Mouse (Mus musculus): ENCODE data around the gene Shisal1. TPM values are rescaled to one million over a fixed set of nuclear protein-coding genes. Genes with fewer than 3 reads are reported as not detected.

The Shisal1 gene
- total RNA-seq, 2 experiments from 2014 or later, result not detected

GRCm38 (mm10) chr15:84430482-84430881 lies 16.4 kb downstream of the Shisal1 start:
- peak; percentile 75 for ATAC-seq (replicated peaks; ENCODE audit: low FRiP score, poor library complexity, severe bottlenecking)

GRCm38 (mm10) chr15:84427624-84428023 lies 19.3 kb downstream of the Shisal1 start:
- ATAC-seq (replicated peaks; ENCODE audit: low FRiP score, poor library complexity, severe bottlenecking), result no peak

- ATAC-seq (replicated peaks; ENCODE audit: low FRiP score, poor library complexity, severe bottlenecking), result no peak
Measured at GRCm38 (mm10) chr15:84425733-84426132, 21.2 kb downstream of the Shisal1 start.

GRCm38 (mm10) chr15:84423781-84424180 lies 23.1 kb downstream of the Shisal1 start:
- ATAC-seq (replicated peaks; ENCODE audit: low FRiP score, poor library complexity, severe bottlenecking), result no peak

- no peak for ATAC-seq (replicated peaks; ENCODE audit: low FRiP score, poor library complexity, severe bottlenecking)
Measured at GRCm38 (mm10) chr15:84418266-84418610, 28.7 kb downstream of the Shisal1 start.

DNA sequence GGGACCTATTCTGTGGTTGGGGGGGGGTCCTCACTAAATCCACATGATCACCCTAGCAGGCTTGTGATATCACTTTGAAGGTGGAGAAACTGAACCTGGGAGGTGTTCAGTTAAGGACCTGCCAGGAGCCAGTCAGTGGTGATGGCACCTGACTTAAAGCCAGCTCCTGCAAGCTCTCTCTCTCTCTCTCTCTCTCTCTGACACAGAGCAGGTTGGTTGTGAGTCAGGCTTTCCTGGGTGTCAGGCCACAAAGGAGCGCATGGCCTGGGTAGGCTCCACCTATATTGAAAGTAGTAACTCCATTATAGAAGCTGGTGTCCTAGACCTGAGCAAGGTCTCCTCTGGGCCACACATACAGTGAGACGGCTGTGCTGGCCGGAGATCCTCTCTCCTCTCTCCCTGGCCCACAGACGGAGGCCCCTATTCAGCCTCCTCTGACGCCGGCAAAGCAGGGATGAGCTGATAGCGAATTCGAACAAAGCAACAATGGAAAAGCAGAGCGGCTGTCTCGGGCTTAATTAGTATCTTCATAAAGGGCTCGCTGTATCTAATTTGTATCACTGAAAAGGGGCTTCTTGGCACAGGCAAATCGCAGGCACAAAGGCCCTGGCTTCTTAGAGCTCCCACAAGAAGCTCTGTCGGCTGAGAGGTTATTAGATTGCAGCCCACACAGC lies 29.2 kb downstream of the Shisal1 start:
- ATAC-seq (replicated peaks; ENCODE audit: low FRiP score, poor library complexity, severe bottlenecking), result no peak

DNA sequence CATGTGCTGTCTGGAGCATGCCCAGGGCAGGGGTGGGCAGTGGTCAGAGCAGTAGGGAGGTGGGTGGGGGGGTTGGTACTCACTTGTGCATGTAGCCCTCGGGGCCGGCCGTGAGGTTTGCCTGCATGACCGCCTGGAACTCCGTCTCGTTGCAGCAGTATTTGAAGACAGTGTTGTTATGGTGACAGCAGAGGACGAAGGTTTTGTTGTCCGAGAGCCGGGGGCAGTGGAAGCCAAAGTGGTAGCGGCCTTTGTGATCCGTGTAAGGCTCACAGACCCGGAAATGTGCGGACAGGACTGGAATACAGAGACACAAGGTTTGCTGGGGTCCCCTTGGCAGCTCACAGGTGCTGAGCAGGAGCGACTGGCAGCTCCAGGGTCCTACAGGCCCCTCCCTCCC lies 29.9 kb downstream of the Shisal1 start:
- ATAC-seq (replicated peaks; ENCODE audit: low FRiP score, poor library complexity, severe bottlenecking), result no peak

DNA sequence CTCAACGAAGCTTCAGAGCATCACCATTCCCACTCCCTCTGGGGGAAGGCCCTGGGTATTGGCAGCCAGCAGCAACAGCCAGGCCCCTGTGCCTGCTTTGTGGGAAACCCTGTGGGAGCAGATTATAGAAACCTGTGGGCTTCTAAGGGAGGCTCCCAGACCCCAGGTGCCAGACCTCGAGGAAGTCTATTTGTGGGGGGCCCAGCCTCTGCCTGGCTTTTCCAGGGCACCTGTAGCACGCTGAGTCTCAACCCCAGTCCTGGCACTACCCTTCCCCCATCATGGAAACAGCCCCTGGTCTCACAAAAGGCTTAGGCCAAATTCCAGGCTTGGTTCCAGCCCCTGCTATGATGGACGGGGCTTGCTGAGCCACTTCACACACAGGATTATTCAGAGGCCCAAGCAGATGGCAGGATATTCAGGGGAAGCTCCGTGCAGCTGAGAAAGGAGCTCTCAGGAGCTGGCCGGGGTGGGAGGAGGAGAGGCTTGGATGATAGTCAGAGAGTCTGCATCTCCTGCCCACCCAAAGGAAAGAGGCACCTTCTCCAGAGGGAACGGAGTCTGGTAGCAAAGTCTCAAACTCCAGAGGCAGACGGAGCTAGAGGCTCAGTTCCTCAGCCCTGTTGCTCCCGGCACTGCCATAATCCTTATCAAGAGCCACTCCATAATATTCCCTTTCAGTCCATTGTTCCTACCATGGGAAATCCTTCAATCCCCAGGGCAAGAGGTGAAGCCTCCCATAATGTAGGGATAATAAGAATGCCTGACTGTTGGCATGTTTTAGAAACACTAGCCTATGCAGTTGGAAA lies 32.7 kb downstream of the Shisal1 start:
- ATAC-seq (replicated peaks; ENCODE audit: low FRiP score, poor library complexity, severe bottlenecking), result no peak

DNA sequence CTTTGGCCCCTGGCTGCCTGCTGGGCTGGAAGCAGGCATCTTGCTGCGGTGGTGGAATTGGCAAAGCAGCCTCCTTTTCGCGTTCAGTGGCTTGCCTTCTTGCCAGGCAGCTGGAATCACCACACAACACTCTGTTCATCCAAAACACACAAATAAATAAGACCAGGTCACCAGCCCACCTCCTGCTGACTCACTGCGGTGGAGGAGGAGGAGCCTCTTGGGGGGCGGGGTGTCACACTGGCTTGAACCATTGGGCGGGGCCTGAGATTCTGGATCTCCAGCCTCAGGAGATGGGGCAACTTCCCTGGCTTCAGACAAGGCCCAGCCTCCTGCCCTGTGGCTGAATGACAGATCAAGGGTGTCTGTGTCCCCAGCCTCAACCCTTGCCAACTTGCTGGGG lies 34.5 kb downstream of the Shisal1 start:
- ATAC-seq (replicated peaks; ENCODE audit: low FRiP score, poor library complexity, severe bottlenecking), result peak; percentile 89

DNA sequence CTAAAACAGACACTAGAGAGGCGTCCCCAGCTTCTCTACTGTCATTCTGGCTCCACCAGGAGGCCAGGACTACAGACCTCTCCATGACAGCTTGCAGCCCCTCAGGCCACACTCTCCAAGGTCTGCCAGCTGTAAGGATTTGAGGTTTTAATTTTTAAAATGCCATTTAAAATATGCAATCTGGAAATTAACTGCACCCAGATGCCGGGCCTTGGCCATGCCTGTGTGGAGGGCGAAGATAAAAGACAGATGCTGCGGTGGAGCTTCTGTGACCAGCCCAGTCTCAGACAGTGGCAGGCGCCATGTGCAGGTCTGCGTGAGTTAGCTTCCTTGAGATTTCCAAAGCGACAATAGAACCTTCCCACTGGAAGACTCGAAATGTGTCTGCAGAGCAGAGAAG lies 36.8 kb downstream of the Shisal1 start:
- no peak for ATAC-seq (replicated peaks; ENCODE audit: low FRiP score, poor library complexity, severe bottlenecking)

- ATAC-seq (replicated peaks; ENCODE audit: low FRiP score, poor library complexity, severe bottlenecking), result no peak
Measured at GRCm38 (mm10) chr15:84408576-84408975, 38.3 kb downstream of the Shisal1 start.

- ATAC-seq (replicated peaks; ENCODE audit: low FRiP score, poor library complexity, severe bottlenecking), result no peak
Measured at GRCm38 (mm10) chr15:84405759-84406158, 41.1 kb downstream of the Shisal1 start.

- no peak for ATAC-seq (replicated peaks; ENCODE audit: low FRiP score, poor library complexity, severe bottlenecking)
Measured at GRCm38 (mm10) chr15:84403454-84404113, 43.3 kb downstream of the Shisal1 start.

- no peak for ATAC-seq (replicated peaks; ENCODE audit: low FRiP score, poor library complexity, severe bottlenecking)
Measured at GRCm38 (mm10) chr15:84398617-84399016, 48.3 kb downstream of the Shisal1 start.

DNA sequence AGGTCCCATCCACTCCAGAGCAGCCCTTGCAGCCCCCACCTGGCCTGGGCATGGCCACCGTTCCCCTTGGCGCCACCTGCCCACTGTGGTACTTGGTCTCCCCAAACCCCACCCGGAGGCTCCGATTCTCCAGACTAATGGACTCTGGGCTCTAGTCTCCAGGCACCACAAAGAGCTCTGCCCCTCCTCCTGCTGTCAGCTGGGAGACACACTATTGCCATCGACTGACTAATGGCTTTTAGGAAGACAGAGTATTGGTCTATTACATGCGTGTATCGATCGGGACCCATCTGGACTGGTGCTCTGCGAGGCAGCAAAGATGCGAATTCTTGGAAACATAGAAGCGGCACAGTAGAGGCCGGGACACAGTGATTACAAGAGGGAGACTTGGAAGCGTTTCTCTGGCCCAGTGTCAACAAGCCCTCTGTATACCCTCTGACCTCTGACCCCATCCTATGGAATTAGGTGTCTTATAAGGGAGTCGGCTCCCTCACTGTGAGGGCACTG lies 49.2 kb downstream of the Shisal1 start:
- ATAC-seq (replicated peaks; ENCODE audit: low FRiP score, poor library complexity, severe bottlenecking), result no peak

- ATAC-seq (replicated peaks; ENCODE audit: low FRiP score, poor library complexity, severe bottlenecking), result no peak
Measured at GRCm38 (mm10) chr15:84395341-84396067, 51.4 kb downstream of the Shisal1 start.

- no peak for ATAC-seq (replicated peaks; ENCODE audit: low FRiP score, poor library complexity, severe bottlenecking)
Measured at GRCm38 (mm10) chr15:84393341-84393740, 53.6 kb downstream of the Shisal1 start.

DNA sequence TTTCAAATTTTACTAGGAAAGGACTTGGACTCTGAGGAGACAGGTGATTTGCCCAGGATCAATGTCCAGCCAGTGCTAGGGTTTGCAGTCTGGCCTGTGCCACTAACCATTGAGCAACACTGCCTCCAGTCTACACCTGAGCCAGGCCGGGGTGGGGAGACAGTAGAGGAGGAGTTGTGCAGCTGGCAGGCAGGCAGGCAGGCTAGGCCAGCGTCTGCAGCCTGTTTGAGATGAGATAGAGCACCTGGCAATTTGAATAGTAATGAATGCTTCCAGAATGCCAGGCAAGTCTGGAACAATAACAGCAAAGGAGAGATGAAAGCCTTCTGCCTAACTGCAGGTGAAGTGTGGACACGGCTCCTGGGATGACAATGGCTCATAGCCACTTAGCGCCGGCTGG lies 54.1 kb downstream of the Shisal1 start:
- no peak for ATAC-seq (replicated peaks; ENCODE audit: low FRiP score, poor library complexity, severe bottlenecking)

GRCm38 (mm10) chr15:84392131-84392530 lies 54.8 kb downstream of the Shisal1 start:
- ATAC-seq (replicated peaks; ENCODE audit: low FRiP score, poor library complexity, severe bottlenecking), result no peak

GRCm38 (mm10) chr15:84388698-84389131 lies 58.2 kb downstream of the Shisal1 start:
- ATAC-seq (replicated peaks; ENCODE audit: low FRiP score, poor library complexity, severe bottlenecking), result no peak
